Mouse (Mus musculus): ENCODE measurements around the gene Prkcd. TPM values are rescaled to one million over a fixed set of nuclear protein-coding genes. Genes with fewer than 3 reads are reported as not detected.

The Prkcd gene
- polyA plus RNA-seq, 1 experiment: 80.6 TPM

DNA sequence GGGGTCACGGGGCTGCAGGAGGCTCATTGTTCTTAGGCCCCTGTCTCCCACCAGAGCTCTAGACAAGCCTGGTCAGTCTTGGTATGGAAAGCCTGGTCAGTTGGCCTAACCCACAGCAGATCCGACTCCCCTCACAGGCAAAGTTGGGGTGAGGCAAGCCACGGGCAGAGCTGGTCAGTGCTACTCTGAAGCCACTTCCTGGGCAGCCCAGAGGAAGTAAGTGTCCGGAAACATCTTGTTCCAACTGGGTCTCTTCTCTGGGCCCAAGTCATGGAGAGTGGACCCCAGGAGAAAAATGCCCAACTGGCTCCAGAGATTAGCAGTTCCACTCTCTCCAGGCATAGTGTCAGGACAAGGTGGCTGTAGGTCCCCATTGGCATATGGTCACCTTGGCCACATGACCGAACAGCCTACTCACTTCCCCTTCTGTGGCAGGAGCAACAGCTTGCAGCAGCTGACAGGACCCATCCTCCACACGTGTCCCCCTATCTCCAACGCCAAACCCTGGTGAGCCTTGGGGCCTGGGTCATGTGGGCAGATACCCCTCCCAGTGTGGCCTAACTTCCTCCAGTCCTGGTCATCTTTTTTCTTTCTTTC lies 5.9 kb downstream of the Prkcd start:
- H3K27me3 ChIP-seq (replicated peaks; ENCODE audit: control insufficient read depth, insufficient read depth, low read length): no peaks in the 10 kb centered on the region
- H3K36me3 ChIP-seq (ENCODE audit: control insufficient read depth, insufficient read depth, low read length): no peaks in the 10 kb centered on the region
- peaks cover 18% of the 10 kb centered on the region; the same call in 1 of the 2 replicates for H3K4me1 ChIP-seq (ENCODE audit: control insufficient read depth, insufficient read depth, low read length)
- H3K27ac ChIP-seq (ENCODE audit: insufficient read depth, low read depth, low read length): peak overlapping the region; percentile 3; the same call in 1 of the 2 replicates
- DNase-seq: no peak
- no peak overlapping the region for H3K4me3 ChIP-seq (ENCODE audit: insufficient read depth, low read depth, low read length)
- WGBS: 69% methylated on average over 7 of the region's 7 CpGs
- no peak for TF ChIP-seq POLR2A (IDR thresholded peaks at IDR 0.05; ENCODE audit: low read depth, low read length)

DNA sequence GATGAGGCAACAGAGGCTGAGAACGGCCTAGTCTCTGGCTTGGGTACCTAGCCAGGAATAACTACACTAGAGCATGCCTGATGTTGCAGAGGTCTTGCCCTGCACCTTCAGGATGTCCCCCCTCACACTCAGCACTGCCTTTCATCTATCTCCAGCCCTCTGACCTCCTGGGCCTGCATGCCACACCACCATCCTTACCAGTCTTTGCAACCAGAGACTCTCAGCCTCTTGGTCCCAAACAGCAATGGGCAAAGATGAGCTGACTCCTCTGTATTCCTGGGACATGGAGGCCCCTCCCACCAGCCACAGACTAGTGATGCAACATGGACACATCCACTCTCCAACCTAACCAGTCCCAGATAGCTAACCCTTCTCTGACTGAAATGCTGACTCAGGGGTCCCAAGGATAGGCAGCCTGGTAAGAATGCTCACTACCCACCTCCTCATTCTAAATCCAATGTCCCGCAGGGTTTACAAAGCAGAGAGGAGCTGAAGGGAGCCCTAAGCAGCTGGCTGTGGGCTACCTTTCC lies 7.2 kb downstream of the Prkcd start:
- DNase-seq: no peak
- TF ChIP-seq CTCF (conservative IDR thresholded peaks at IDR 0.05; ENCODE audit: insufficient read depth, insufficient read length, low read depth, low read length): no peak
- no peak for TF ChIP-seq POLR2A (IDR thresholded peaks at IDR 0.05; ENCODE audit: low read depth, low read length)
- H3K36me3 ChIP-seq (ENCODE audit: control insufficient read depth, insufficient read depth, low read length): no peaks in the 10 kb centered on the region

GRCm38 (mm10) chr14:30616751-30617150 lies 9.3 kb downstream of the Prkcd start:
- Histone ChIP-seq H3K36me3 (ENCODE audit: control insufficient read depth, insufficient read depth, low read length) (no peaks in the 10 kb centered on the region), H3K4me3 (ENCODE audit: insufficient read depth, low read depth, low read length) (no peak overlapping the region), H3K27ac (ENCODE audit: insufficient read depth, low read depth, low read length) (no peak overlapping the region), H3K4me1 (ENCODE audit: control insufficient read depth, insufficient read depth, low read length) (peaks cover 10% of the 10 kb centered on the region; the same call in 1 of the 2 replicates), H3K27me3 (replicated peaks; ENCODE audit: control insufficient read depth, insufficient read depth, low read length) (no peaks in the 10 kb centered on the region)
- no peak for TF ChIP-seq POLR2A (IDR thresholded peaks at IDR 0.05; ENCODE audit: low read depth, low read length)
- WGBS: 60% methylated on average over 2 of the region's 2 CpGs
- no peak for DNase-seq

More for the DNA sequence above, 7.2 kb downstream of the Prkcd start:
- no peaks in the 10 kb centered on the region for H3K27me3 ChIP-seq (replicated peaks; ENCODE audit: control insufficient read depth, insufficient read depth, low read length)
- no peak overlapping the region for H3K27ac ChIP-seq (ENCODE audit: insufficient read depth, low read depth, low read length)
- WGBS: 91% methylated on average over 2 of the region's 2 CpGs
- H3K4me1 ChIP-seq (ENCODE audit: control insufficient read depth, insufficient read depth, low read length): peaks cover 16% of the 10 kb centered on the region; the same call in 1 of the 2 replicates
- H3K4me3 ChIP-seq (ENCODE audit: insufficient read depth, low read depth, low read length): no peak overlapping the region

GRCm38 (mm10) chr14:30612962-30613715 lies 12.9 kb downstream of the Prkcd start:
- 59% methylated on average over 2 of the region's 2 CpGs for WGBS
- TF ChIP-seq CTCF (conservative IDR thresholded peaks at IDR 0.05; ENCODE audit: insufficient read depth, insufficient read length, low read depth, low read length) (no peak), POLR2A (IDR thresholded peaks at IDR 0.05; ENCODE audit: low read depth, low read length) (no peak)
- Histone ChIP-seq H3K36me3 (ENCODE audit: control insufficient read depth, insufficient read depth, low read length) (no peaks in the 10 kb centered on the region), H3K4me3 (ENCODE audit: insufficient read depth, low read depth, low read length) (no peak overlapping the region), H3K27me3 (replicated peaks; ENCODE audit: control insufficient read depth, insufficient read depth, low read length) (no peaks in the 10 kb centered on the region), H3K27ac (ENCODE audit: insufficient read depth, low read depth, low read length) (no peak overlapping the region), H3K4me1 (ENCODE audit: control insufficient read depth, insufficient read depth, low read length) (peaks cover 10% of the 10 kb centered on the region; the same call in 1 of the 2 replicates)
- no peak for DNase-seq

- Histone ChIP-seq H3K4me1 (ENCODE audit: control insufficient read depth, insufficient read depth, low read length) (peaks cover 10% of the 10 kb centered on the region; the same call in 1 of the 2 replicates), H3K36me3 (ENCODE audit: control insufficient read depth, insufficient read depth, low read length) (no peaks in the 10 kb centered on the region), H3K27me3 (replicated peaks; ENCODE audit: control insufficient read depth, insufficient read depth, low read length) (no peaks in the 10 kb centered on the region), H3K27ac (ENCODE audit: insufficient read depth, low read depth, low read length) (no peak overlapping the region), H3K4me3 (ENCODE audit: insufficient read depth, low read depth, low read length) (no peak overlapping the region)
- WGBS: 23% methylated on average over 7 of the region's 7 CpGs
- no peak for TF ChIP-seq POLR2A (IDR thresholded peaks at IDR 0.05; ENCODE audit: low read depth, low read length)
- peak; percentile 89 for TF ChIP-seq CTCF (conservative IDR thresholded peaks at IDR 0.05; ENCODE audit: insufficient read depth, insufficient read length, low read depth, low read length)
- peak; percentile 68 for DNase-seq
Measured at GRCm38 (mm10) chr14:30612523-30612922, 13.5 kb downstream of the Prkcd start.

- peaks cover 10% of the 10 kb centered on the region; the same call in 1 of the 2 replicates for H3K4me1 ChIP-seq (ENCODE audit: control insufficient read depth, insufficient read depth, low read length)
- WGBS: 76% methylated on average over 3 of the region's 3 CpGs
- no peaks in the 10 kb centered on the region for H3K36me3 ChIP-seq (ENCODE audit: control insufficient read depth, insufficient read depth, low read length)
- DNase-seq: no peak
- no peak overlapping the region for H3K4me3 ChIP-seq (ENCODE audit: insufficient read depth, low read depth, low read length)
- no peaks in the 10 kb centered on the region for H3K27me3 ChIP-seq (replicated peaks; ENCODE audit: control insufficient read depth, insufficient read depth, low read length)
- TF ChIP-seq POLR2A (IDR thresholded peaks at IDR 0.05; ENCODE audit: low read depth, low read length): no peak
- no peak for TF ChIP-seq CTCF (conservative IDR thresholded peaks at IDR 0.05; ENCODE audit: insufficient read depth, insufficient read length, low read depth, low read length)
- no peak overlapping the region for H3K27ac ChIP-seq (ENCODE audit: insufficient read depth, low read depth, low read length)
Measured at GRCm38 (mm10) chr14:30610940-30611339, 15.1 kb downstream of the Prkcd start.

DNA sequence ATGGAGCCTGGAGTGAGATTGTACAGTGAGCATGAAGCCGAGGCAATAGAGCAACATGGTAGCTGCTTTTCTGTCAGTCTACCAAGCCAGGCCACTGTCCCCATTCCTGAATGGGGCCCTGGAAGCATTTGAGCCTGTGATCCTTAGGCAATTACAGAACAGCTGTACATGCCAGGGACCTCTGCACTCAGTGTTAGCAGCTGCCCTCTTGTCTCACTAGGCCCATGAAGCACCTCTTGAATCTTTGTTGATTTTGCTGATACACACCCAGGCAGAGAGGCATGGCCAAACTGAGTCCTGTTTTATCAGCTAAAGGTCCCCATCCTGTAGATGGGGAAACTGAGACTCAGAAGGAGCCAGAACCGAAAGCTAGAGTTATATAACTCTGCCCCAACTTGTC lies 15.7 kb downstream of the Prkcd start:
- H3K27ac ChIP-seq (ENCODE audit: insufficient read depth, low read depth, low read length): no peak overlapping the region
- H3K4me1 ChIP-seq (ENCODE audit: control insufficient read depth, insufficient read depth, low read length): peaks cover 10% of the 10 kb centered on the region; the same call in 1 of the 2 replicates
- H3K36me3 ChIP-seq (ENCODE audit: control insufficient read depth, insufficient read depth, low read length): no peaks in the 10 kb centered on the region
- no peak for DNase-seq
- no peaks in the 10 kb centered on the region for H3K27me3 ChIP-seq (replicated peaks; ENCODE audit: control insufficient read depth, insufficient read depth, low read length)
- no peak overlapping the region for H3K4me3 ChIP-seq (ENCODE audit: insufficient read depth, low read depth, low read length)
- TF ChIP-seq POLR2A (IDR thresholded peaks at IDR 0.05; ENCODE audit: low read depth, low read length): no peak
- 86% methylated on average over 2 of the region's 2 CpGs for WGBS

Data from kidney, adult 2 months (tissue).